Mouse (Mus musculus): Measurements from ENCODE around the gene Rbx1.

DNA sequence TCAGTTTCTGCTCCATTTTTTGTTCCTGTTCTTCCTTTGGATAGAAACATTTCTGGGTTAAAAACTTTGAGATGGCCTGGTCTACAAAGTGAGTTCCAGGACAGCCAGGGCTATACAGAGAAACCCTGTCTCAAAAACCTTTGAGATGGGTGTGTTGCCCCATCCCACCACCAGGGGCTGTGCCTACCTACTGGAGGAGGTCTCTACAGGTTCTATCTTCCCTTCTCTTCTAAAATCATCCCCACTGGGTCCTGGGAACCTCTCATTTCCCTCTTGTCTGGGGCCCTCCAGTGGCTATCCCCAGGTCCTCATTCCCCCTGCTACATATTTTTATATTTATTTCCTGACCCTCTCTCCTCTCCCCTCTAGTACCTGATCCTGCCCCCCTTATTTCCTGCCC is 41.1 kb downstream of the Rbx1 start:
- TF ChIP-seq CTCF (conservative IDR thresholded peaks at IDR 0.05; ENCODE audit: insufficient read depth, insufficient read length, low read depth, low read length): peak; percentile 60
- TF ChIP-seq POLR2A (IDR thresholded peaks at IDR 0.05; ENCODE audit: low read depth, low read length): no peak
